Mouse (Mus musculus) lung, embryonic 15.5 days (tissue): ENCODE results near the gene Degs2. TPM values are rescaled to one million over a fixed set of nuclear protein-coding genes. Genes with fewer than 3 reads are reported as not detected.

ENCODE experiments used
- ATAC-seq: fragments of 200-750 bp; cut with Nextera tagmentation; 2 replicates; pipeline ENCODE4 v1.8.0; 2017; ENCODE audit warnings: moderate number of reproducible peaks, borderline replicate concordance; ENCODE audit not compliant: low FRiP score, low TSS enrichment; ENCODE audit errors: extremely low read depth
- H3K27ac ChIP-seq: fragments of 300-500 bp; sonication (generic); 2 replicates; pipeline ENCODE4 v1.5.1; 2015; ENCODE audit warnings: moderate library complexity, mild to moderate bottlenecking, inconsistent platforms
- H3K27me3 ChIP-seq: fragments of 300-500 bp; sonication (generic); 2 replicates; pipeline ENCODE4 v1.6.1; 2015; ENCODE audit warnings: inconsistent platforms
- H3K36me3 ChIP-seq: fragments of 300-500 bp; sonication (generic); 2 replicates; pipeline ENCODE4 v1.6.1; 2015; ENCODE audit warnings: inconsistent platforms
- H3K4me1 ChIP-seq: fragments of 300-500 bp; sonication (generic); 2 replicates; pipeline ENCODE4 v1.6.1; 2015; ENCODE audit warnings: inconsistent platforms
- H3K4me2 ChIP-seq: fragments of 300-500 bp; sonication (generic); 2 replicates; pipeline ENCODE4 v1.6.1; 2015; ENCODE audit warnings: inconsistent platforms, mild to moderate bottlenecking, moderate library complexity
- H3K4me3 ChIP-seq: fragments of 300-500 bp; sonication (generic); 2 replicates; pipeline ENCODE4 v1.5.1; 2015; ENCODE audit warnings: mild to moderate bottlenecking, inconsistent platforms
- H3K9ac ChIP-seq: fragments of 300-500 bp; sonication (generic); 2 replicates; pipeline ENCODE4 v1.6.1; 2015; ENCODE audit warnings: inconsistent platforms
- H3K9me3 ChIP-seq: fragments of 300-500 bp; sonication (generic); 2 replicates; pipeline ENCODE4 v1.6.1; 2016; ENCODE audit warnings: inconsistent platforms
- WGBS: fragments of 180-500 bp; shearing (Covaris S2); methylation state at CpG from one replicate; pipeline ENCODE4 v1.1.7; 2015; 5-methylcytosine and 5-hydroxymethylcytosine counted together
- microRNA counts: library from miRNA; unstranded; fragments of <30 nt; microRNA quantifications from one replicate; lab custom pipeline; 2016
- microRNA-seq: library from miRNA; unstranded; fragments of <30 nt; microRNA quantifications from one replicate; pipeline ENCODE4, GENCODE M21; 2016
- polyA plus RNA-seq: library from polyadenylated mRNA; unstranded; fragments of >200 nt; fragmentation: Nextera tagmentation; extraction: Ambion mirVana; gene quantifications from 2 replicates; pipeline ENCODE4 v1.2.1, GENCODE M21; 2015

The Degs2 gene
- polyA plus RNA-seq, 1 experiment from 2014 or later = 1.4 TPM

DNA sequence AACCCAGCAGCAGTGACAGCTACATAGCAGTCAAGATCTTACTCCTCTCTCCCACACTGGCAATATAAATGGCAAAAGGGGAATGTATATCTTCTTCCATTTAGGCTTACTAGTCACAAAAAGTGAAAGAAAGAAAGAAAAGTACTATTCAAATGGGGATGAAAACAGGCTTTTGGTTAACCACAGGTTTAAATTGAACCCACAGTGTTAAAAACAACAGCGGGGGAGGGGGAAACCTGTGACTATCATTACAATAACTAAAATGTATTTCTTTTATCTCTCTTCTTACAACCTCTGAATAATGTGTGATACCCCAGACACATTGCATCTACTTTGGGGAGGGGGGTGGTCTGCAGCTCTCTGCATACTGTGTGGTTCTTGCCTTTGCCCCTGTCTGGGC, 55.9 kb downstream of the Degs2 start:
- Histone ChIP-seq H3K36me3 (peaks cover 24% of the 10 kb centered on the region), H3K9ac (no peak overlapping the region), H3K27me3 (no peaks in the 10 kb centered on the region), H3K4me3 (no peak overlapping the region), H3K4me2 (no peak overlapping the region), H3K9me3 (no peaks in the 10 kb centered on the region), H3K27ac (no peak overlapping the region), H3K4me1 (no peaks in the 10 kb centered on the region)
- 83% methylated on average over 1 of the region's 1 CpGs for WGBS
- no peak for ATAC-seq

DNA sequence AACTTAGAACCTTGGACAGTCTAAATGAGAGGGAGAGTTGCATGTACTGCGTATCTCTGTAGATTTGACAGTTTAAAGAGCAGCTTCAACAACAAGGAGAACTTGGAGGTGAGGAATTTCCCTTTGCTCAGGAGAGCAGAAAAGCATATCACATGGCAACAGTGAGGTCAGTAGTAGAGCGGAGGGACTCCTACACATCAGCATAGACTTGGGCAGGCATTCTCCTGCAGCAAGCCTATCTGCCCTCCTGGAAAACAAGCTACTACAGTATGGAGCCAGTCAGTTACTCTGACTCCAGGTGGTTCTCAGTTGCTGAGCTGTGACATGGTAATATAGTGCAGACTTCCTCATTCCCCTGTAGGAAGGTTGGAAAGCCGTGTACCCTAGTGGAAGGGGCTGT, 60.1 kb downstream of the Degs2 start:
- Histone ChIP-seq H3K36me3 (no peaks in the 10 kb centered on the region), H3K27ac (no peak overlapping the region)
- WGBS = 87% methylated on average over 3 of the region's 3 CpGs

DNA sequence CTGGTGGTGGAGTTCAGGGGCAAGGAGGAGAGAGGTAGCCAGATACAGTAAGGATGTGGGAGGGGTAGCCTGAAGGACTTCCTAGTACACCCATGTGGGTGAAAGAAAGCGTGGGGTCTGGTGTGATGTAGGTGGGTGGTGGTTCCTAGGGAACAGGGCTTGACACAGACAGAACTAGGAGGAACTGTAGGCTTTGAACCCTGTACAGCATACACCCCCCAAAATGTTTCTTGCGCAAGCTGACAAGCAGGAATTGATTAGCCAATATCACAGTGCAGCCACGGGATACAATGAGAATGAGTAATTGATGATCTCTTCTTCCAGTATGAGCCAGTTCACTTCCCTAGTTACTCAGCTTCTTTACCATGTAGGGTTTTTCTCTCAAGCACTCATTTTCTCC, 63.0 kb downstream of the Degs2 start:
- no peak overlapping the region for H3K4me3 ChIP-seq
- no peak overlapping the region for H3K4me2 ChIP-seq
- H3K36me3 ChIP-seq = no peaks in the 10 kb centered on the region
- no peak overlapping the region for H3K9ac ChIP-seq
- no peaks in the 10 kb centered on the region for H3K4me1 ChIP-seq
- H3K9me3 ChIP-seq = no peaks in the 10 kb centered on the region
- ATAC-seq = no peak
- H3K27me3 ChIP-seq = no peaks in the 10 kb centered on the region
- WGBS = 78% methylated on average over 3 of the region's 3 CpGs
- H3K27ac ChIP-seq = no peak overlapping the region

More for the DNA sequence above, 60.1 kb downstream of the Degs2 start:
- no peak overlapping the region for H3K9ac ChIP-seq
- H3K4me3 ChIP-seq = no peak overlapping the region
- no peaks in the 10 kb centered on the region for H3K4me1 ChIP-seq
- no peak for ATAC-seq
- no peaks in the 10 kb centered on the region for H3K9me3 ChIP-seq
- H3K4me2 ChIP-seq = no peak overlapping the region
- no peaks in the 10 kb centered on the region for H3K27me3 ChIP-seq

DNA sequence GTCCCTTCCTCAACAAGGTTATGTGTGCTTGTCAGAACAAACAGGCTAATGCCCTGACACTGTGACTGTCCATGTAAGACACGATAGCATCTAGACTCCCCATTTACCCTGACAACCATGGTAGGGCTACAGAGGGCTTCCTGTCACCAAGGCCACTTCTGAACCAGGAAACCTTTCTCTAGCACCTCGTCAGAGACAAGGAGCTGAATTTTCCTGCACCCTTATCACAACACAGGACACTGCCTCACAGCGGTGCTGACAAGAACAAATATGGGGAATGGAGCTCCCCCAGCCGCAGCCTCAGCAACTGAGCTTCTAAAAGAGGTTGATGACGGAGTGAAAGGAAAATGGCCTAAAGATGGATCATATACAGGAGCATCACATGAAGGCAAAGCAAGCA, 64.7 kb downstream of the Degs2 start:
- no peak overlapping the region for H3K4me2 ChIP-seq
- no peaks in the 10 kb centered on the region for H3K27me3 ChIP-seq
- H3K9ac ChIP-seq = no peak overlapping the region
- no peak overlapping the region for H3K27ac ChIP-seq
- no peak for ATAC-seq
- H3K9me3 ChIP-seq = no peaks in the 10 kb centered on the region
- no peaks in the 10 kb centered on the region for H3K36me3 ChIP-seq
- H3K4me1 ChIP-seq = no peaks in the 10 kb centered on the region
- WGBS = 51% methylated on average over 5 of the region's 5 CpGs
- no peak overlapping the region for H3K4me3 ChIP-seq

DNA sequence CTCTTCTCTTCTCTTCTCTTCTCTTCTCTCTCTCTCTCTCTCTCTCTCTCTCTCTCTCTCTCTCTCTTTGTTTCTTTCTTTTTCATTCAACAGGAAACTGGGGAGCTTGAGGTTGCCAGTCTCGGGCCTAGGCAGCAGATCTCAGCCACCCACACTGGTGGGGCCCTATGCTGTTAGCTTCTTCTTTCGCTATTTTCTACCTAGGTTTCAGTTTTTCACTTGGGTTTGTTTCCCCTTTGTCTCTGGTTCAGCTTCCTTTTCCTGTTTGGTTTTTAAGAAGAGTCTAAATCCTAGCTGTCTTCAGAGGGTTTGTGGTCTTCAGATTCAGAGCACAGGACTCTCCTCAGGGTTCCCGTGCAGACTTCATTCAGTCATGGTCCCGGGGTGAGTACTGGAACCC, 66.6 kb downstream of the Degs2 start:
- no peaks in the 10 kb centered on the region for H3K27me3 ChIP-seq
- H3K4me1 ChIP-seq = peaks cover 5% of the 10 kb centered on the region; the same call in 1 of the 2 replicates
- no peak for ATAC-seq
- H3K36me3 ChIP-seq = no peaks in the 10 kb centered on the region
- no peak overlapping the region for H3K4me2 ChIP-seq
- H3K27ac ChIP-seq = no peak overlapping the region
- 76% methylated on average over 4 of the region's 4 CpGs for WGBS
- no peak overlapping the region for H3K9ac ChIP-seq
- no peaks in the 10 kb centered on the region for H3K9me3 ChIP-seq
- no peak overlapping the region for H3K4me3 ChIP-seq

DNA sequence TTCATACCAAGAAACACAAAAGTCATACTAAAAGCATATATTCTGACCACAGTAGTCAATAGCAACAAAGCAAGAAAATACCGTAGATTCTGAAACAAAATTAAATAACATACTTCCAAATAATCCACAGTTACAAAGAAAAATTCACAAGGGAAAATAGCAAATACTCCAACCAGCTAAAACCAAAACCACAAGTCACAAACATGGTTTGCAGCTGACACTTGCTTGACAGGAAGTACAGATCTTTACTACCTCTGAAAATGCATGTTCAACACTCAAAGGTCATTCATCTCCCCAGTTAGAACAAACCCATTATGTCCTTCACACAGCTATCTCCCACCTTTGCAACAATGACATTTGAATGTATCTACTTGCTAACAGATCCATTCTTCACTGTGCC, 68.1 kb downstream of the Degs2 start:
- ATAC-seq = no peak
- Histone ChIP-seq H3K27ac (no peak overlapping the region), H3K4me2 (no peak overlapping the region), H3K36me3 (no peaks in the 10 kb centered on the region), H3K9ac (no peak overlapping the region), H3K27me3 (no peaks in the 10 kb centered on the region), H3K4me3 (no peak overlapping the region), H3K4me1 (peaks cover 5% of the 10 kb centered on the region; the same call in 1 of the 2 replicates), H3K9me3 (no peaks in the 10 kb centered on the region)
- WGBS = 94% methylated on average over 1 of the region's 1 CpGs

DNA sequence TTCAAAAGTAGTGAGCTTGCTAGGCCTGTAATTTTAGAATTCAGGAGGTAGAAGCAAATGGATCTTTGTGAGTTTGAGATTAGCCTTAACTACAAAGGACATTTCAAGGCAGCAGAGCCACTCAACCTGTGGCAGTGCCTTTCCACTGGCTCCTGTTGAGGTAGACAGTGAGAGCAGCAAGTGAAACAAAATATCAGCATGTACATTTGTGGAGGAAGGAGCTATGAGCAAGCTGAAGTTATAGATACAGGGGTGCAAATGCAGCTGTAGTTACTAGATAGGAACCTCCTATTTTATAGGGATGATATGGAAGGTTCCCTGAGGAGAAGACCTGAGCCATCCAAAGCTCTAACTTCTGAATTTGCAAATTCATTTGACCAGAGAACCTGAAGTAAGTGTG, 69.6 kb downstream of the Degs2 start:
- Histone ChIP-seq H3K27ac (no peak overlapping the region), H3K36me3 (no peaks in the 10 kb centered on the region), H3K4me3 (no peak overlapping the region), H3K9me3 (no peaks in the 10 kb centered on the region), H3K4me1 (peaks cover 9% of the 10 kb centered on the region; the same call in 1 of the 2 replicates), H3K27me3 (no peaks in the 10 kb centered on the region), H3K9ac (no peak overlapping the region), H3K4me2 (no peak overlapping the region)
- no peak for ATAC-seq

DNA sequence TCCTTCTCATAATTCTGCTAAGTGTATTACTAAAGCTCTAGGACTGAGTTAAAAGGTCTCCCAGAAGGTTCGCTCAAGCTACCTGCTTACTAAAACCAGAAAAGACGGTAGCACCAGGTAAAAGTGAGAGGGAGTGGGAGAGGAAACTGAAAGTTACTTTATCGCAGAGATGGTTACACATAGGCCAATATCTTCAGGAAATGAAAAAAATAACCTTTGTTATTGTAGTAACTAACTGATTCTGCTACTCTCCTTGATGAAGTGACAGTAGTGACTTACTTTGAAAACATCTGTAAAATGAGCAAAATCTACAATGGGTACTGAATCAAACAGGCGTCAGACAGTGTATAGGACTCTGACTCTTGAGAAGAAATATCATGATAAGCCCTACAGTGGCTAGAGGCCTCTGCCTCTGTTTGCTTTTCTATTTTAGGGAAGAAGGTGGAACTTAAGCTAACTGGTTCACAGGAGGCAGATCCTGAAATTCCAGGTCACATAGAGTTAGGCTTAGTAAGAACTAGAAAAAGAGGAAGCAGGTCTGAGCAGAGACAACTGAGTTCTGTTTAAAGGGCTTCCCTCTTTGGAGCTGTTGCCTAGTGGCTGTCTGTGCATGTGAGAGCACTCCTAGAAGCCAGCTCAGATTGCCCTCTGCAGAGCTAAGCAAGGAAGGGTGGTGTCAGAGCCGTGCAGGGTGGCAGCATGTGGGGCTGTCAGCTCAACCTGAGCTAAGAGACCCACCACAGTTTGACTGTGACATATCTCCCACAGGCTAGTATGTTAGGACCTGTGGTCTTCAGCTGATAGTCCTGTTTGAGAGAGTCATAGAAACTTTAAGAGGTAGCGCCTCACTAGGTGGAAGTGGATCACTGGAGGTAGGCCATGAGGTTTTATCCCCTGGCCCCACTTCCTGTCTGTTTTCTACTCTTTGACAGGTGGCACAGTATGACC, 71.1 kb downstream of the Degs2 start:
- Histone ChIP-seq H3K27me3 (no peaks in the 10 kb centered on the region), H3K27ac (peak overlapping the region; percentile 46), H3K9ac (no peak overlapping the region), H3K4me1 (peaks cover 9% of the 10 kb centered on the region; the same call in 1 of the 2 replicates), H3K36me3 (no peaks in the 10 kb centered on the region), H3K4me2 (no peak overlapping the region), H3K9me3 (no peaks in the 10 kb centered on the region), H3K4me3 (no peak overlapping the region)
- peak; percentile 46 for ATAC-seq
- 67% methylated on average over 6 of the region's 6 CpGs for WGBS

DNA sequence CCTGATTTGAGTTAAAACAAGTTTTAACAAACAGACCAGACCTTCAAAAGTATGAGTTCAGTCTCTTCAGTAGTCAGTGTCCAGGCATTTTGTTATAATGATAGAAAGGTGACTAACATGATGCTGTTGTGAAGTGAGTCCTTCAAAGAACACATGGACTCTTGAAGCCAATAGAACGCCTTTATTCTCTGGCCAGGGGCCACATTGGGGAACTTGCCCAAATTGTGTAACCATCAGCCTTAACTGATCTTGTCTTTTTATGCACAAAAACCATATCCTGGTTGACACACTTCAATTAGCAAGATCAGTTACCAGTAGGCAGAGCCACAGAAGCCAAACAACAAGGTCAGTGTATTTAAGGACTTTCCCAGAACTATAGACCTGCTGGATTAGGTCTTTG, 72.6 kb downstream of the Degs2 start:
- H3K9me3 ChIP-seq = no peaks in the 10 kb centered on the region
- no peaks in the 10 kb centered on the region for H3K36me3 ChIP-seq
- no peaks in the 10 kb centered on the region for H3K27me3 ChIP-seq
- no peak overlapping the region for H3K27ac ChIP-seq
- no peak overlapping the region for H3K9ac ChIP-seq
- no peak overlapping the region for H3K4me2 ChIP-seq
- H3K4me1 ChIP-seq = peaks cover 9% of the 10 kb centered on the region; the same call in 1 of the 2 replicates
- no peak overlapping the region for H3K4me3 ChIP-seq
- WGBS = 91% methylated on average over 1 of the region's 1 CpGs
- no peak for ATAC-seq

MicroRNA genes within 50 kb of the gene (microRNA counts, 519-probe panel; counts per million panel counts)
- 2,923 counts per million, percentile 77 among the panel's probes with 10 or more counts for microRNA mmu-miR-342-3p (lab: Ali Mortazavi, UCI)
- microRNA mmu-miR-342-5p (lab: Ali Mortazavi, UCI) = 19.7 counts per million

Small RNAs within 50 kb of the gene (microRNA-seq; reads per million reads assigned to microRNA genes)
- gene Gm23872 (not detected), gene Mir342 (4,315 reads per million, percentile 88 among the genes with 10 or more reads in this experiment)

Other genes with a start within 250 kb of the Degs2 start
- 55.6 and 57.2 TPM in 2 replicates for gene Evl, start 147.6 kb downstream of the Degs2 start, polyA plus RNA-seq
- gene Yy1, start 90.7 kb upstream of the Degs2 start, polyA plus RNA-seq = 19.3 and 21.6 TPM in 2 replicates
- 8.0 and 8.6 TPM in 2 replicates for gene Slc25a29, start 133.6 kb upstream of the Degs2 start, polyA plus RNA-seq
- 9.7 and 10.1 TPM in 2 replicates for gene Slc25a47, start 133.7 kb upstream of the Degs2 start, polyA plus RNA-seq
- 9.8 and 9.9 TPM in 2 replicates for gene Wdr25, start 191.3 kb upstream of the Degs2 start, polyA plus RNA-seq
- 80.8 and 84.0 TPM in 2 replicates for gene Wars, start 191.9 kb upstream of the Degs2 start, polyA plus RNA-seq